25 mouse cellular contexts compared by ENCODE assay signal in genomic region chr1:30289073-30289472, GRCm38 (mm10).
"Had no signal": no experiment of that assay in that cellular context is flagged by ENCODE, and none has a peak within 500 bp of the region (broad histone marks: within the 10 kb centered on the region; RNA-seq: fewer than 3 reads in every experiment).

No protein-coding gene starts in this region.

- H3K27me3 ChIP-seq: heart, embryonic 13.5 days; heart, embryonic 15.5 days; hindbrain, embryonic 12.5 days; hindbrain, embryonic 15.5 days; kidney, embryonic 15.5 days; limb, embryonic 13.5 days; limb, embryonic 15.5 days had no signal

- H3K4me3 ChIP-seq: heart, adult 2 months; heart, embryonic 13.5 days; heart, embryonic 15.5 days; hindbrain, embryonic 12.5 days; hindbrain, embryonic 15.5 days; kidney, embryonic 15.5 days; limb, embryonic 13.5 days; limb, embryonic 15.5 days had no signal

- H3K4me1 ChIP-seq: heart, embryonic 13.5 days; heart, embryonic 15.5 days; hindbrain, embryonic 12.5 days; hindbrain, embryonic 15.5 days; kidney, embryonic 15.5 days; limb, embryonic 13.5 days; limb, embryonic 15.5 days had no signal

- H3K4me2 ChIP-seq: heart, embryonic 11.5 days; heart, embryonic 13.5 days; heart, embryonic 15.5 days; hindbrain, embryonic 12.5 days; hindbrain, embryonic 15.5 days; kidney, embryonic 15.5 days; limb, embryonic 13.5 days; limb, embryonic 15.5 days had no signal

- H3K27ac ChIP-seq: heart, adult 2 months; heart, embryonic 13.5 days; heart, embryonic 15.5 days; hindbrain, embryonic 12.5 days; hindbrain, embryonic 15.5 days; hindbrain, postnatal 0 days; kidney, embryonic 15.5 days; kidney, postnatal 0 days; limb, embryonic 13.5 days; limb, embryonic 15.5 days had no signal

- H3K36me3 ChIP-seq: heart, embryonic 13.5 days; heart, embryonic 15.5 days; hindbrain, embryonic 12.5 days; hindbrain, embryonic 15.5 days; kidney, embryonic 15.5 days; limb, embryonic 13.5 days; limb, embryonic 15.5 days had no signal

- ATAC-seq: hindbrain, postnatal 0 days; intestine, embryonic 16.5 days had no signal

- H3K9me3 ChIP-seq: heart, embryonic 13.5 days; heart, embryonic 15.5 days; hindbrain, embryonic 12.5 days; hindbrain, embryonic 15.5 days; kidney, embryonic 15.5 days; limb, embryonic 13.5 days; limb, embryonic 15.5 days had no signal

- DNase-seq: gastrocnemius, postnatal 14 days; gastrocnemius, postnatal 36 days; heart, adult 11 months; heart, adult 2 months; heart, postnatal 14 days; heart, postnatal 36 days; kidney, adult 11 months; kidney, adult 2 months; kidney, adult 9 months; kidney, postnatal 14 days; kidney, postnatal 36 days; layer of hippocampus, adult 9-11 months; layer of hippocampus, postnatal 36 days; left cerebral cortex, postnatal 4 days had no signal

- H3K9ac ChIP-seq: heart, embryonic 13.5 days; heart, embryonic 15.5 days; hindbrain, embryonic 12.5 days; hindbrain, embryonic 15.5 days; kidney, embryonic 15.5 days; limb, embryonic 13.5 days; limb, embryonic 15.5 days had no signal
